ENCODE assay signal across 8 mouse cellular contexts in the genomic region with DNA sequence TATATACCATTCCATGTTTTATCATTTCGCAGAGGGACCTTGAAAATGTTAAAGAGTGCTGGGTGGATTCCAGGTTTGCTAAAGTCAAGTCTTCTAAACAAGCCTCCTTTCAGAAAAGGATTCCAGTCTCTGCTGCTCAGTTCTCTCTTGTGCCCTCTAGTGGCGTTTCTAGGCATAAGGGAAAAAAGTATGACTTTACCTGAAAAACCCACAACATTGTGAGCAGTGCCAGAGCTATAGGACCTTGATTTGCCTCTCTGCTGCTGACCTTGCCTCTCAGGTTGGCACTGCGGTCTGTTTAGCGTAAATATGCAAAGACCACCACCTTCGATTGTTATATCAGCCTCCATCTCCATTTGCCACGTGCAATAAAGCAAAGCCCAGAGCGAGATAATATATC. TPM values are rescaled to one million over a fixed set of nuclear protein-coding genes. Genes with fewer than 3 reads are reported as not detected.
DNase-seq lines count a peak whose midpoint lies in the region; ATAC-seq and TF ChIP-seq lines count a peak whose summit lies in the region.

No protein-coding gene starts in this region.

- no peaks in the 10 kb centered on the region for H3K9me3 ChIP-seq in midbrain, embryonic 13.5 days

- intact Hi-C loops in gastrocnemius, postnatal 36 days (cut with DNase I), result no loop called here

- no peak overlapping the region for H3K9ac ChIP-seq in midbrain, embryonic 13.5 days (replicated peaks)

- WGBS in small intestine, adult 2 months, result 32% methylated on average over 7 of the region's 7 CpGs
- 69% methylated on average over 7 of the region's 7 CpGs for WGBS in midbrain, embryonic 13.5 days

- H3K36me3 ChIP-seq in small intestine, adult 2 months (ENCODE audit: control insufficient read depth, insufficient read depth, low read length), result no peaks in the 10 kb centered on the region
- H3K36me3 ChIP-seq in midbrain, embryonic 13.5 days, result no peaks in the 10 kb centered on the region

- ATAC-seq in midbrain, embryonic 13.5 days, result no peak

- no peak overlapping the region for H3K4me3 ChIP-seq in small intestine, adult 2 months (ENCODE audit: low read depth, low read length)
- H3K4me3 ChIP-seq in midbrain, embryonic 13.5 days (replicated peaks), result no peak overlapping the region

- DNase-seq in gastrocnemius, adult 18-20 months (ENCODE audit: low spot score), result peak; percentile 14
- no peak for DNase-seq in gastrocnemius, postnatal 36 days
- peak; percentile 60 for DNase-seq in thymus, postnatal 0 days (ENCODE audit: low spot score)
- no peak for DNase-seq in thymus, adult 18-20 months
- peak; percentile 70 for DNase-seq in kidney, adult 9 months
- DNase-seq in right cerebral cortex, postnatal 14 days, result no peak

- TF ChIP-seq CTCF in small intestine, adult 2 months (IDR thresholded peaks at IDR 0.05; ENCODE audit: extremely low read depth, insufficient read length, insufficient replicate concordance, low read depth, low read length), result peak; percentile 58; the same call in 1 of the 2 replicates

- no peak overlapping the region for H3K4me2 ChIP-seq in midbrain, embryonic 13.5 days (replicated peaks)

- no peak overlapping the region for H3K27ac ChIP-seq in small intestine, adult 2 months (ENCODE audit: insufficient read depth, low read depth, low read length)
- no peak overlapping the region for H3K27ac ChIP-seq in midbrain, embryonic 13.5 days

- peaks cover 2% of the 10 kb centered on the region for H3K4me1 ChIP-seq in small intestine, adult 2 months (ENCODE audit: control insufficient read depth, insufficient read depth, insufficient read length, low read length)
- H3K4me1 ChIP-seq in midbrain, embryonic 13.5 days (replicated peaks), result no peaks in the 10 kb centered on the region

- no peaks in the 10 kb centered on the region for H3K27me3 ChIP-seq in small intestine, adult 2 months (ENCODE audit: control insufficient read depth, insufficient read depth, low read length)
- no peaks in the 10 kb centered on the region for H3K27me3 ChIP-seq in midbrain, embryonic 13.5 days

- no peak for TF ChIP-seq POLR2A in small intestine, adult 2 months (IDR thresholded peaks at IDR 0.05; ENCODE audit: low read depth, low read length)

RNA-seq across cellular contexts. Expression of a gene that starts 13.9 kb away (rescaled TPM):
- 10 to 100 TPM; 28.5 to 42.2 TPM for total RNA-seq in gastrocnemius, adult 18-20 months (2021)
- 10 to 100 TPM; 17.3 to 21.7 TPM for total RNA-seq in gastrocnemius, postnatal 36 days (2021)
- 3.4 and 4.9 TPM in 2 replicates for polyA plus RNA-seq in thymus, postnatal 0 days (2015; fragmentation: Nextera tagmentation; extraction: Ambion mirVana)
- 7.3 and 7.9 TPM in 2 replicates for polyA plus RNA-seq in small intestine, adult 2 months (2012; rRNA removed)
- 17.2 and 18.3 TPM in 2 replicates for polyA plus RNA-seq in midbrain, embryonic 13.5 days (2015; fragmentation: Nextera tagmentation; extraction: Ambion mirVana)

RNA-seq across cellular contexts. Expression of a gene that starts 47.8 kb away (rescaled TPM):
- 1 to 10 TPM; 4.4 to 4.8 TPM for total RNA-seq in gastrocnemius, adult 18-20 months (2021)
- total RNA-seq in gastrocnemius, postnatal 36 days (2021), result 1 to 10 TPM; 3.4 to 4.5 TPM
- polyA plus RNA-seq in thymus, postnatal 0 days (2015; fragmentation: Nextera tagmentation; extraction: Ambion mirVana), result 0.36 TPM in 2 replicates
- 0.35 TPM in 1 of 2 replicates, not detected in the other for polyA plus RNA-seq in small intestine, adult 2 months (2012; rRNA removed)
- 1.3 and 1.5 TPM in 2 replicates for polyA plus RNA-seq in midbrain, embryonic 13.5 days (2015; fragmentation: Nextera tagmentation; extraction: Ambion mirVana)

Comparison
In these comparisons a context has a peak if more than half of its experiments do, and no peak if none do; other contexts are left out.
1. DNase-seq: peak in gastrocnemius, adult 18-20 months (single experiment), thymus, postnatal 0 days (single experiment) and kidney, adult 9 months (single experiment); none in gastrocnemius, postnatal 36 days (0 of 2), thymus, adult 18-20 months (0 of 2) and right cerebral cortex, postnatal 14 days (single experiment).